Mouse (Mus musculus) ES-E14 (cell line): ENCODE data around the gene Snrpa.

Experiments used
- HCFC1 ChIP-seq: IDR thresholded peaks from 2 replicates; pipeline ENCODE4 v1.6.1; 2012; ENCODE audit warnings: low read length, inconsistent platforms, borderline replicate concordance; ENCODE audit not compliant: insufficient read depth
- MAFK ChIP-seq: IDR thresholded peaks from 2 replicates; pipeline ENCODE4 v1.6.1; 2014; ENCODE audit warnings: mild to moderate bottlenecking, low read depth, low read length, inconsistent platforms; ENCODE audit not compliant: insufficient read depth
- ZC3H11A ChIP-seq: IDR thresholded peaks from 2 replicates; pipeline ENCODE4 v1.6.1; 2012; ENCODE audit warnings: low read depth, mild to moderate bottlenecking, inconsistent platforms, low read length, borderline replicate concordance
- ZNF384 ChIP-seq: IDR thresholded peaks from 2 replicates; pipeline ENCODE4 v1.6.1; 2012; ENCODE audit warnings: low read depth, low read length, inconsistent platforms

DNA sequence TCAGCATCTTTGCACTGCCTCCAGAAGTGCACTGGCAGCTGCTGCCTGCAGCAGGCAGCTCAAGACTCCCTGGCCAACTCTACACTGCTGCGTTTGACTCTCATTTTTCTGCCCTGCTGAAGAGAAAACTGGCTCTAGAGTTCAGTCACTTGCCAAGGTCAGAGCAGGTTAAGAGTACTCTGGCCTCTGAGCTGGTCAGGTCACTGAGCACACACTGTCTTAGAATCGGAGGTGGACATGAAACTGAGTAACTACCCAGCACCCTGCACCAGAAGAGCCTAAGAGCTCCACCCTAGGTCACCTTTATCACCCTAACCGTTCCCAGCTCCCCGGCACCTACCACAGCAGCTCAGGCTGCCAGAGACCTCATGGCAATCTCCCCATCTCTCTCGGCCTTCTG, 10.1 kb downstream of the Snrpa start:
- TF ChIP-seq ZNF384, result no peak
- TF ChIP-seq HCFC1, result no peak
- no peak for TF ChIP-seq MAFK
- TF ChIP-seq ZC3H11A, result no peak
